Mouse (Mus musculus) cortical plate, adult 2 months (tissue): Measurements from ENCODE around the gene Nkiras2.

Experiments used
- CTCF ChIP-seq: fragments of 200-500 bp; IDR thresholded peaks from 2 replicates; pipeline ENCODE4 v1.5.1; 2011; ENCODE audit warnings: mild to moderate bottlenecking, control low read depth, low read length; ENCODE audit not compliant: insufficient read depth; ENCODE audit errors: extremely low read depth
- POLR2A ChIP-seq: fragments of 200-500 bp; IDR thresholded peaks from 2 replicates; pipeline ENCODE4 v1.6.1; 2011; ENCODE audit warnings: mild to moderate bottlenecking, low read length, control low read depth; ENCODE audit not compliant: insufficient read depth; ENCODE audit errors: extremely low read depth

DNA sequence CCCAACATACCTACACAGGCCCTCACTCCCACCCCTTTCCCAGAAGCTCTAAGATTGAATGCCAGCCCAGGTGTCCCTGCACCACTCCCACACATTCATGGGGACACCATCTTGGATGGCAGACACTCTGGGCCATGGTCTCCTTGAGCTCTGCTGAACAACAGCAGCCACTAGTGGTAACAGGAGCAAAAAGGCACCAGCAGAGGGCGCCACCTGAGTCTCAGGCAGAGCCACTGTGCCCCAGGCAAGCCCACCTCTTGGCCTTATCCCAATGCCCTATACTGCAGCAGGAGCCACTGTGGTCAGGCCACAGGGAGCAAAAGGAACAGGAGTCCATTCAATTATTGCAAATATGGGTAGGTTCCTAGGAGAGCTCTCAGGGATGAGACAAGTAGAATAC lies 27.2 kb downstream of the Nkiras2 start:
- TF ChIP-seq POLR2A, result no peak
- peak; percentile 38; the same call in 1 of the 2 replicates for TF ChIP-seq CTCF
